Mouse (Mus musculus) myocyte (in vitro differentiated cells): ENCODE data around the gene Klhl11.

ENCODE experiments used
- CEBPB ChIP-seq: IDR thresholded peaks from 2 replicates; pipeline ENCODE4 v1.6.1; 2011; ENCODE audit warnings: mild to moderate bottlenecking, moderate library complexity; ENCODE audit not compliant: poor library complexity, insufficient read depth, severe bottlenecking
- E2F4 ChIP-seq: IDR thresholded peaks from one replicate; pipeline ENCODE4 v1.6.1; 2011; ENCODE audit warnings: mild to moderate bottlenecking, control low read depth, moderate library complexity; ENCODE audit not compliant: insufficient read depth
- MAX ChIP-seq: IDR thresholded peaks from one replicate; pipeline ENCODE4 v1.6.1; 2011; ENCODE audit warnings: low read depth, mild to moderate bottlenecking, control low read depth
- MYOD1 ChIP-seq, 3 experiments: IDR thresholded peaks; one replicate each; pipeline ENCODE4 v1.6.1; 2011; ENCODE audit warnings: control low read depth in 2 of 3, low read depth in 2 of 3, mild to moderate bottlenecking in 2 of 3, moderate library complexity in 1 of 3; ENCODE audit not compliant: insufficient read length in 2 of 3, control insufficient read depth in 1 of 3
- POLR2A ChIP-seq: IDR thresholded peaks from one replicate; pipeline ENCODE4 v1.6.1; 2011; ENCODE audit warnings: low read depth, mild to moderate bottlenecking, control low read depth, moderate library complexity; ENCODE audit not compliant: insufficient read length
- TCF3 ChIP-seq: IDR thresholded peaks from one replicate; pipeline ENCODE4 v1.6.1; 2011; ENCODE audit warnings: low read depth, control low read depth; ENCODE audit not compliant: insufficient read length

GRCm38 (mm10) chr11:100513716-100514115 is 41.2 kb upstream of the Klhl11 start:
- TF ChIP-seq POLR2A (no peak), E2F4 (no peak), CEBPB (no peak), MYOD1 (IDR thresholded peaks at IDR 0.05; ENCODE audit: control insufficient read depth in 1 of 3, insufficient read length in 2 of 3, low read depth in 2 of 3) (no peak), MAX (no peak), TCF3 (no peak)
